In genomic region chr14:120660321-120660781, GRCm38 (mm10) we compare ENCODE assay signal across 9 mouse cellular contexts.
A peak's percentile ranks its signal among the peaks of the same experiment; 100 is the strongest.
DNase-seq lines count a peak whose midpoint lies in the region; ATAC-seq and TF ChIP-seq lines count a peak whose summit lies in the region.
"Had no signal": no experiment of that assay in that cellular context is flagged by ENCODE, and none has a peak within 500 bp of the region (broad histone marks: within the 10 kb centered on the region; RNA-seq: fewer than 3 reads in every experiment).

No protein-coding gene starts in this region.

- no peaks in the 10 kb centered on the region for H3K9me3 ChIP-seq in midbrain, postnatal 0 days (ENCODE audit: low read length)
- H3K9me3 ChIP-seq in midbrain, embryonic 10.5 days (replicated peaks), result no peaks in the 10 kb centered on the region
- H3K9me3 ChIP-seq: hindbrain, embryonic 15.5 days had no signal

- DNase-seq in midbrain, postnatal 0 days (ENCODE audit: low spot score), result no peak
- DNase-seq in midbrain, embryonic 10.5 days (ENCODE audit: low spot score), result no peak
- peak; percentile 6 for DNase-seq in cerebellum, adult 9-11 months
- DNase-seq in heart, postnatal 36 days, result peak; percentile 44 to 55
- peak; percentile 61 to 67 for DNase-seq in left cerebral cortex, adult 18-20 months (ENCODE audit: low spot score in 2 of 2)
- peak; percentile 6 for DNase-seq in ovary, adult 18-20 months (ENCODE audit: low spot score)
- no peak for DNase-seq in thymus, postnatal 0 days (ENCODE audit: low spot score)

- TF ChIP-seq CTCF in midbrain, postnatal 0 days (IDR thresholded peaks at IDR 0.05), result peak; percentile 47

- no peaks in the 10 kb centered on the region for H3K27me3 ChIP-seq in midbrain, postnatal 0 days (ENCODE audit: insufficient read depth, low read length)
- no peaks in the 10 kb centered on the region for H3K27me3 ChIP-seq in midbrain, embryonic 10.5 days (ENCODE audit: low read depth, poor library complexity, severe bottlenecking)
- H3K27me3 ChIP-seq: hindbrain, embryonic 15.5 days had no signal

- no peak overlapping the region for H3K4me3 ChIP-seq in midbrain, postnatal 0 days (ENCODE audit: low read depth, low read length)
- no peak overlapping the region for H3K4me3 ChIP-seq in midbrain, embryonic 10.5 days
- H3K4me3 ChIP-seq: hindbrain, embryonic 15.5 days had no signal

- no peaks in the 10 kb centered on the region for H3K4me1 ChIP-seq in midbrain, postnatal 0 days (ENCODE audit: insufficient read depth, low read length)
- H3K4me1 ChIP-seq in midbrain, embryonic 10.5 days, result no peaks in the 10 kb centered on the region
- H3K4me1 ChIP-seq: hindbrain, embryonic 15.5 days had no signal

- H3K36me3 ChIP-seq in midbrain, postnatal 0 days (ENCODE audit: insufficient read depth, low read length), result no peaks in the 10 kb centered on the region
- no peaks in the 10 kb centered on the region for H3K36me3 ChIP-seq in midbrain, embryonic 10.5 days
- H3K36me3 ChIP-seq: hindbrain, embryonic 15.5 days had no signal

- no peak overlapping the region for H3K9ac ChIP-seq in midbrain, postnatal 0 days (replicated peaks; ENCODE audit: low read length, poor library complexity, severe bottlenecking)
- H3K9ac ChIP-seq: hindbrain, embryonic 15.5 days had no signal

- ATAC-seq in midbrain, postnatal 0 days (ENCODE audit: low FRiP score), result no peak
- ATAC-seq in megakaryocyte progenitor cell, adult 5-6 weeks (replicated peaks; ENCODE audit: poor library complexity), result no peak

- H3K4me2 ChIP-seq in midbrain, postnatal 0 days (ENCODE audit: low read depth, low read length, poor library complexity, severe bottlenecking), result no peak overlapping the region
- H3K4me2 ChIP-seq: hindbrain, embryonic 15.5 days had no signal

- no peak overlapping the region for H3K27ac ChIP-seq in midbrain, postnatal 0 days (ENCODE audit: low read depth, low read length)
- H3K27ac ChIP-seq in midbrain, embryonic 10.5 days (replicated peaks), result no peak overlapping the region
- H3K27ac ChIP-seq: hindbrain, embryonic 15.5 days had no signal

- WGBS in midbrain, postnatal 0 days, result 81% methylated on average over 6 of the region's 6 CpGs
- 72% methylated on average over 6 of the region's 6 CpGs for WGBS in midbrain, embryonic 10.5 days

- intact Hi-C loops in heart, postnatal 36 days (cut with DNase I), result loop anchor here (5.0 to 10.0 kb wide), 2 partner anchors 258 to 526 kb away; no protein-coding TSS in a partner anchor

Comparison
In these comparisons a context has a peak if more than half of its experiments do, and no peak if none do; other contexts are left out.
1. DNase-seq: peak in cerebellum, adult 9-11 months (single experiment), heart, postnatal 36 days (2 of 2), left cerebral cortex, adult 18-20 months (2 of 2) and ovary, adult 18-20 months (single experiment); none in midbrain, postnatal 0 days (single experiment), midbrain, embryonic 10.5 days (single experiment) and thymus, postnatal 0 days (single experiment).